Mouse (Mus musculus) left cerebral cortex, postnatal 4 days (tissue): ENCODE measurements around the gene 0610040J01Rik. TPM values are rescaled to one million over a fixed set of nuclear protein-coding genes. Genes with fewer than 3 reads are reported as not detected.

Source experiments
- DNase-seq: peaks from one replicate; pipeline ENCODE4 v3.0.0-alpha.2; 2022
- intact Hi-C: fragments of 180-260 bp; cut with DNase I; formaldehyde crosslinking; loops from one replicate; pipeline ENCODE4 v1.15.1; 2025
- total RNA-seq, 2 experiments: library from RNA; stranded (reverse); gene quantifications; 2 replicates each; pipeline ENCODE4 v1.2.3; 2021

0610040J01Rik gene
- total RNA-seq, 2 experiments from 2014 or later = 4.0 to 4.4 TPM

DNA sequence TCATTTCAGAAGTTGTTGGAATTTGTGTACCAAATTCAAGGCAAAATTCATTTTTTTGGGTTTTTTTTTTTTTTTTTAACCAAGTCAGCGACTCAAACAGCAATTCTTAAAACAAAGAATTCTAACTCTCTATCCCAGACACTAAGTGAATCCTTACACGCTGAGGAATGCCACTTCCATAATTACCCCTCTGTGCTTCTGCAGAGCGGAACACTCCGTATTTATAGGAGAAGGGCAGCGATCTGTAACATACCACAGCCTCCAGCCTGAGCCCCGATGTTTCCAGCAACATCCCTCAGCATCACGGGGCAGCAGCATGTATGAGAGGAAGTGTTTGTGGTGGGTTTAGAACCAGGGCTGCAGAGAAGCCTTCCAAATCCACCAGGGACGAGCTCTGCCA lies 135.4 kb downstream of the 0610040J01Rik start:
- no peak for DNase-seq
- intact Hi-C loops = no loop called here

DNA sequence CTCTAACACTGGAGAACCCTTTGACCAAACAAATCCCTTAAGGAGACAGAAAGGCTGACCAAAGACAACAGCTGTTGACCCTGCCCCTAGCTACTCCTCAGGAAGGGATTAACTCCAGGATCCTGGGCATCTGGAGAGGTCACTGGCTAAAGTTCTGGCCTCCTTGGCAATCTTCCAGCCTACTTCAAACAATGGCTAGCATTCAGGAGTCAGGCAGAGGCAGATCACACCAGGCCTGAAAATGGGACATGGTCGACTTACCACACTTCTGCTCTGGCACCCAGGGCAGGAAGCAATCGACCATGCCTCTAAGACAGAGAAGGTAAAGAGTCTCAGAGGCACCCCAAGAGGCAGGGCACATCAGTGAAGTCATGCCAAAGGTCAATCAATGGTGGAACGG lies 137.0 kb downstream of the 0610040J01Rik start:
- no peak for DNase-seq
- intact Hi-C loops = no loop called here

Other genes with a start within 250 kb of the 0610040J01Rik start
- gene Nwd2, start 163.3 kb upstream of the 0610040J01Rik start, total RNA-seq = 10 to 100 TPM; 71.1 to 80.2 TPM
- gene Rell1, start 156.5 kb downstream of the 0610040J01Rik start, total RNA-seq = 10 to 100 TPM; 12.1 to 12.8 TPM